Mouse (Mus musculus): ENCODE data around the gene Srebf1. TPM values are rescaled to one million over a fixed set of nuclear protein-coding genes. Genes with fewer than 3 reads are reported as not detected.
A peak's percentile ranks its signal among the peaks of the same experiment; 100 is the strongest.

The Srebf1 gene
- polyA plus RNA-seq, 1 experiment, result 192 TPM

DNA sequence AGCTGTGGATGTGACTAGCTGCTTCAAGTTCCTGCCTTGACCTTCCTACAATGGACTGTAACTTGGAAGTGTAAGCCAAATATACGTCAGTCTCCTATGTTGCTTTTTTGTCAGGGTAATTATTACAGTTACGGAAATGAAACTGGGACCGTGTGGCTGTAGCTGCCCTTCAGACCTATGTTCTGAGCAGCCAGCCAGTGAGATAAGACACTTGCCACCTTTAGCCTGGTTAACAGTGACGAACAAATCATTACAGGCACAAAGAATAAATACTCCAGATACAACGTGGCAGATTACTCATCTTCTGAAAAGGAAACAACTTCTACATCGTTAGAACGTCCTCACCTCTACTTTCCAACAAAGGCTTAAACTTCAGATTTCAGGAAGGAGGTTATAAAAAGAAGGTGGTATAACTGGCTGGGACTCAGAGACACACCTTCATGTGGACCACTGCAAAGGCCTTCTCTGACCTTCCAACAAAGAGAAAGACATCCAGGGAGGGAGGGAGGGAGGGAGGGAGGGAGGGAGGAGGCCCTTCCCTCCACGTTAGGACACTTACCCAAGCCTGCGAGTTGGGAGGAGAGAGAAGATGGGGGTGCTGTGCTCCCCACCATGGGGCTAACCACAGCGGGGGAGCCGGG is 22.2 kb upstream of the Srebf1 start:
- Histone ChIP-seq H3K36me3 (ENCODE audit: control insufficient read depth, insufficient read depth) (peaks cover 3% of the 10 kb centered on the region), H3ac (ENCODE audit: control insufficient read depth, insufficient read length) (no peak overlapping the region), H3K27me3 (ENCODE audit: control insufficient read depth, insufficient read depth, insufficient read length) (no peaks in the 10 kb centered on the region), H3K79me2 (ENCODE audit: control insufficient read depth, insufficient read depth) (no peaks in the 10 kb centered on the region), H3K4me3 (no peak overlapping the region), H3K4me2 (ENCODE audit: low read depth) (no peak overlapping the region)
- TF ChIP-seq MYOG (IDR thresholded peaks at IDR 0.05; ENCODE audit: control insufficient read depth in 1 of 3, insufficient read depth in 1 of 3, insufficient read length in 2 of 3, low read depth in 2 of 3), result no peak
- TF ChIP-seq CEBPB (IDR thresholded peaks at IDR 0.05; ENCODE audit: insufficient read depth, poor library complexity, severe bottlenecking), result no peak
- no peak for TF ChIP-seq SRF (IDR thresholded peaks at IDR 0.05; ENCODE audit: control insufficient read depth, insufficient read length, low read depth)
- TF ChIP-seq REST (IDR thresholded peaks at IDR 0.05; ENCODE audit: insufficient read depth, insufficient read length), result no peak
- no peak for TF ChIP-seq POLR2A (IDR thresholded peaks at IDR 0.05; ENCODE audit: insufficient read length, low read depth)
- TF ChIP-seq MAX (IDR thresholded peaks at IDR 0.05; ENCODE audit: low read depth), result no peak
- TF ChIP-seq USF1 (IDR thresholded peaks at IDR 0.05; ENCODE audit: low read depth), result no peak
- TF ChIP-seq TCF12 (IDR thresholded peaks at IDR 0.05; ENCODE audit: insufficient read depth, poor library complexity, severe bottlenecking), result no peak
- TF ChIP-seq TCF3 (IDR thresholded peaks at IDR 0.05; ENCODE audit: insufficient read length, low read depth), result no peak
- TF ChIP-seq E2F4 (IDR thresholded peaks at IDR 0.05; ENCODE audit: insufficient read depth), result no peak
- no peak for TF ChIP-seq MYOD1 (IDR thresholded peaks at IDR 0.05; ENCODE audit: control insufficient read depth in 1 of 3, insufficient read length in 2 of 3, low read depth in 2 of 3)
- TF ChIP-seq POLR2AphosphoS2 (IDR thresholded peaks at IDR 0.05; ENCODE audit: insufficient read length, low read depth), result no peak

DNA sequence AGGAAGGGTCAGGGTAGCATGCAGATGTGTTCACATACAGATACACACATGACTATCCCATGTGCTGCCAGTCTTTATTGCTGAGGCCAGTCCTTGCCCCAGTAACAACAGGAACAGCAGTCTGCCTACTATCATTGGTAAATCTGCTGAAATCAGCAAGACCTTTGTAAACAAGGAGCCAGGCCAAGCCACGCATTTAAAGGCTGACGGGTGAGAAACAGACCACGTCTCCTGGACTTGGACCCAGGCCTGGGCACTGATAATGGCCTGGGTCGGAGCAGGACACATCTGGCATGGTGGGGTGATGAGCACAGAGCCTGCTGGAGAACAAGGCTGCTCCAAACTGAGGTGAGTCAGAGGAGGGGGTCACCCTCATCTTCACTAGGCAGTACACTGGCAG is 18.1 kb upstream of the Srebf1 start:
- Histone ChIP-seq H3K4me3 (no peak overlapping the region), H3K27me3 (ENCODE audit: control insufficient read depth, insufficient read depth, insufficient read length) (no peaks in the 10 kb centered on the region), H3K4me2 (ENCODE audit: low read depth) (no peak overlapping the region), H3K36me3 (ENCODE audit: control insufficient read depth, insufficient read depth) (peaks cover 9% of the 10 kb centered on the region), H3K79me2 (ENCODE audit: control insufficient read depth, insufficient read depth) (no peaks in the 10 kb centered on the region), H3ac (ENCODE audit: control insufficient read depth, insufficient read length) (no peak overlapping the region)
- TF ChIP-seq REST (IDR thresholded peaks at IDR 0.05; ENCODE audit: insufficient read depth, insufficient read length) (no peak), POLR2AphosphoS2 (IDR thresholded peaks at IDR 0.05; ENCODE audit: insufficient read length, low read depth) (no peak), TCF12 (IDR thresholded peaks at IDR 0.05; ENCODE audit: insufficient read depth, poor library complexity, severe bottlenecking) (no peak), MYOD1 (IDR thresholded peaks at IDR 0.05; ENCODE audit: control insufficient read depth in 1 of 3, insufficient read length in 2 of 3, low read depth in 2 of 3) (no peak), E2F4 (IDR thresholded peaks at IDR 0.05; ENCODE audit: insufficient read depth) (no peak), CEBPB (IDR thresholded peaks at IDR 0.05; ENCODE audit: insufficient read depth, poor library complexity, severe bottlenecking) (no peak), SRF (IDR thresholded peaks at IDR 0.05; ENCODE audit: control insufficient read depth, insufficient read length, low read depth) (no peak), POLR2A (IDR thresholded peaks at IDR 0.05; ENCODE audit: insufficient read length, low read depth) (no peak), USF1 (IDR thresholded peaks at IDR 0.05; ENCODE audit: low read depth) (no peak), MAX (IDR thresholded peaks at IDR 0.05; ENCODE audit: low read depth) (no peak), MYOG (IDR thresholded peaks at IDR 0.05; ENCODE audit: control insufficient read depth in 1 of 3, insufficient read depth in 1 of 3, insufficient read length in 2 of 3, low read depth in 2 of 3) (no peak), TCF3 (IDR thresholded peaks at IDR 0.05; ENCODE audit: insufficient read length, low read depth) (no peak)

DNA sequence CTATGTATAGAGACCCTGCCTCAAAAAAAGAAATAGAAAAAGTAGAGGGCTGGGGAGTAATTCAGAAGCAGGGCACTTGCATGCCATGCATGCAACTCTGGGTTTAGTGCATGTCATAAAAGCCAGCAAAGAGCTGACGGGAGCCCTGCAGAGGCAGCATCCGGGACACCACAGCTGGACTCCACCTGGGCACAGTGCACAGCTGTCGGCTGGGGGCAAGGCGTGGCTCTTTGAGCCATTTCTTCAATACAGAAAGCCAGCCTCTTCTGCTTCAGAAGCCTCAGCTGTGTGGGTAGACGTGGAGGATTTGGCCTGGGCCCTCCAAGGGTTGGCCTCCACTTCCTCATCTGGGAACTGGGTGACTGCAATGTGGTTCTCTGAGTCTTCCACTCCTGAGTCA is 13.0 kb upstream of the Srebf1 start:
- Histone ChIP-seq H3K79me2 (ENCODE audit: control insufficient read depth, insufficient read depth) (no peaks in the 10 kb centered on the region), H3ac (ENCODE audit: control insufficient read depth, insufficient read length) (no peak overlapping the region), H3K4me3 (no peak overlapping the region), H3K27me3 (ENCODE audit: control insufficient read depth, insufficient read depth, insufficient read length) (no peaks in the 10 kb centered on the region), H3K36me3 (ENCODE audit: control insufficient read depth, insufficient read depth) (peaks cover 9% of the 10 kb centered on the region), H3K4me2 (ENCODE audit: low read depth) (no peak overlapping the region)
- TF ChIP-seq POLR2AphosphoS2 (IDR thresholded peaks at IDR 0.05; ENCODE audit: insufficient read length, low read depth) (no peak), TCF12 (IDR thresholded peaks at IDR 0.05; ENCODE audit: insufficient read depth, poor library complexity, severe bottlenecking) (no peak), MYOD1 (IDR thresholded peaks at IDR 0.05; ENCODE audit: control insufficient read depth in 1 of 3, insufficient read length in 2 of 3, low read depth in 2 of 3) (no peak), MAX (IDR thresholded peaks at IDR 0.05; ENCODE audit: low read depth) (no peak), CEBPB (IDR thresholded peaks at IDR 0.05; ENCODE audit: insufficient read depth, poor library complexity, severe bottlenecking) (no peak), E2F4 (IDR thresholded peaks at IDR 0.05; ENCODE audit: insufficient read depth) (no peak)

DNA sequence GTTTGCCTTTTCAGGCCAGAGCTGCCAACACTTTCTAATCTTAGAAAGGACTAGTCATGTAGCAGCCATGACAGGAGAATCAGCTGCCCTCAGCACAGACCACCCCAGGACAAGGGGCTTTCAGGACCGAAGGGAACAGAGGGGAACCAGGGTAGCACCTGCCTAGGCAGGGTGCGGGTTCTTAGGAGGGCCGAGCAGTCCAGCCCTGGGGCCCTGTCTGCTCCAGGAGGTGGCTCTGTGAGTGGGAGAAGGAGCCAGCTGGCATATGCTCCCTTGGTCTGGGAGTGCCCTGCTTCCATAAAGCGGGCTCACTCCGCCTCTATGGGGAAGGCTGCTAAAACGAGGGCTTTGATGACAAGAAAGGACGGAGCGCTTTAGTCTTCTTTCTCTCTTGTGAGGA is 10.9 kb upstream of the Srebf1 start:
- no peaks in the 10 kb centered on the region for H3K79me2 ChIP-seq (ENCODE audit: control insufficient read depth, insufficient read depth)
- H3K4me2 ChIP-seq (ENCODE audit: low read depth), result no peak overlapping the region
- H3K36me3 ChIP-seq (ENCODE audit: control insufficient read depth, insufficient read depth), result no peaks in the 10 kb centered on the region
- no peak for TF ChIP-seq REST (IDR thresholded peaks at IDR 0.05; ENCODE audit: insufficient read depth, insufficient read length)
- TF ChIP-seq MYOG (IDR thresholded peaks at IDR 0.05; ENCODE audit: control insufficient read depth in 1 of 3, insufficient read depth in 1 of 3, insufficient read length in 2 of 3, low read depth in 2 of 3), result peak in 1 of 3 experiments; percentile 3
- no peak overlapping the region for H3ac ChIP-seq (ENCODE audit: control insufficient read depth, insufficient read length)
- no peak overlapping the region for H3K4me3 ChIP-seq
- no peaks in the 10 kb centered on the region for H3K27me3 ChIP-seq (ENCODE audit: control insufficient read depth, insufficient read depth, insufficient read length)

DNA sequence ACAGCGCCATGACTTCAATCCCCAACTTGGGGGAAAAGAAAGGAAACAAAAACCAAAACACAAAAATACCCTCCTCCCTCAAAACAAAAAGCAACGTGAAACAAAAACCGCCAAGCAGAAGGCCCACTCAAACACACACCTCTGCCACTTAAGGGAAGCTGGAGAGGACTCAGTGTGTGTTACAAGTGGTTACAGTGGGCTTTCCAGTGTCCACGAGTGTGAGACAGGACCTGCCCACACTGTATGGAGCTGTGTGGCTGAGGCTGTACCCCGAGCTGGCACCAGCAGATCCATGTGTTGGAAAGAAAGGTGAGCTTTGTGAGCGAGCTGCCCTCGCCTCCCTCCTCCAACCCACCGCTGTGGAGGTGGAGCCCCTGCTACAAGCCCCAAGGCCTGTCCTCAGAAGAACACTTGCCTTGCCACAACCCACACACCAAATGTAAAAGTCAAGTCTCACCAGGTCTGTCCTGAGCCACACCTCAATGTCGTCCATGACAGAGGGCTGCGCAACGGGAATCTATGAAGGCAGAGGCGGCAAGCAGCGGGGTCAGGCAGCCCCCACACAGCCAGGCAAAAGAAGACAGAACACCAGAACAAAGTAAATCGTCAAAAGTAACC is 10.2 kb upstream of the Srebf1 start:
- Histone ChIP-seq H3K36me3 (ENCODE audit: control insufficient read depth, insufficient read depth) (no peaks in the 10 kb centered on the region), H3ac (ENCODE audit: control insufficient read depth, insufficient read length) (no peak overlapping the region), H3K27me3 (ENCODE audit: control insufficient read depth, insufficient read depth, insufficient read length) (no peaks in the 10 kb centered on the region), H3K4me3 (no peak overlapping the region), H3K4me2 (ENCODE audit: low read depth) (no peak overlapping the region), H3K79me2 (ENCODE audit: control insufficient read depth, insufficient read depth) (no peaks in the 10 kb centered on the region)
- TF ChIP-seq CEBPB (IDR thresholded peaks at IDR 0.05; ENCODE audit: insufficient read depth, poor library complexity, severe bottlenecking) (no peak), USF1 (IDR thresholded peaks at IDR 0.05; ENCODE audit: low read depth) (no peak), TCF12 (IDR thresholded peaks at IDR 0.05; ENCODE audit: insufficient read depth, poor library complexity, severe bottlenecking) (no peak), MYOG (IDR thresholded peaks at IDR 0.05; ENCODE audit: control insufficient read depth in 1 of 3, insufficient read depth in 1 of 3, insufficient read length in 2 of 3, low read depth in 2 of 3) (no peak), MAX (IDR thresholded peaks at IDR 0.05; ENCODE audit: low read depth) (no peak), POLR2AphosphoS2 (IDR thresholded peaks at IDR 0.05; ENCODE audit: insufficient read length, low read depth) (no peak), MYOD1 (IDR thresholded peaks at IDR 0.05; ENCODE audit: control insufficient read depth in 1 of 3, insufficient read length in 2 of 3, low read depth in 2 of 3) (no peak), REST (IDR thresholded peaks at IDR 0.05; ENCODE audit: insufficient read depth, insufficient read length) (no peak), SRF (IDR thresholded peaks at IDR 0.05; ENCODE audit: control insufficient read depth, insufficient read length, low read depth) (no peak), E2F4 (IDR thresholded peaks at IDR 0.05; ENCODE audit: insufficient read depth) (no peak), TCF3 (IDR thresholded peaks at IDR 0.05; ENCODE audit: insufficient read length, low read depth) (no peak), POLR2A (IDR thresholded peaks at IDR 0.05; ENCODE audit: insufficient read length, low read depth) (no peak)
